Mouse (Mus musculus) ovary, postnatal 10 days (tissue): ENCODE results near the gene Lrp1.

Experiments used
- DNase-seq: peaks from one replicate; pipeline ENCODE4 v3.0.0; 2022; ENCODE audit warnings: low spot score

Gene Lrp1

DNA sequence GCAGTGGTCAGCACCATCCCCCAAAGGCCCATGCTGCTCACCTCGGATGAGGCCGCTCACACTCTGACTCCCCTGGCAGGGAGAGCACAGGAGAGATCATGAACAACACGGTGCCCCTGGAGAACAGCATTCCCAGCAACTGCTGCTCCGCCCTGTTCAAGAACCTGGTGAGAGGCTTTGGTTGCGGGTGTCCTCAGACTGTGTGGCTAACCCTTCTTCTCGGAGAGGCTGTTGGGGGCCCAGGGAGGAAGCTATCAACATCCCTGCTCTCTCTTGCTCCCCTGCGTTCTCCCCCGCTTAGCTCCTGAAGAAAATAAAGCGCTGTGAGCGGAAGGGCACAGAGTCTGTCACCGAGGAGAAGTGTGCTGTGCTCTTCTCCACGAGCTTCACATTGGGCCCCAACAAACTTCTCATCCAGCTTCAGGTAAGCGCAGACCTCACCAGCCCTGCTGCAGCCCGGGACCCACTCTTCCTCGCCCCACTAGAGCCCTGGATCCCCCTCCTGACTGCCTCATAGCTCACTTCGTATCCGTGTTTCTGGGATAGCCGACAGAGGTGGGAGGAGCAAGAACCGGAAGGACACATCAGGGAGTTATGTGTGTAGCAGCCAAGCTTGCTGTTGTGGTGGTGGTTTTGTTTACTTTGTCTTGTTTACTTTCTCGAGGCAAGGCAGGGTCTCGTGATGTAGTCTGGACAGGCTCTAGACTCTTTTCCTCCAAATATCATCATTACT, 32.1 kb upstream of the Lrp1 start:
- no peak for DNase-seq

- DNase-seq = no peak
These were observed 24.8 kb upstream of the Lrp1 start for GRCm38 (mm10) chr10:127645791-127646190.

DNA sequence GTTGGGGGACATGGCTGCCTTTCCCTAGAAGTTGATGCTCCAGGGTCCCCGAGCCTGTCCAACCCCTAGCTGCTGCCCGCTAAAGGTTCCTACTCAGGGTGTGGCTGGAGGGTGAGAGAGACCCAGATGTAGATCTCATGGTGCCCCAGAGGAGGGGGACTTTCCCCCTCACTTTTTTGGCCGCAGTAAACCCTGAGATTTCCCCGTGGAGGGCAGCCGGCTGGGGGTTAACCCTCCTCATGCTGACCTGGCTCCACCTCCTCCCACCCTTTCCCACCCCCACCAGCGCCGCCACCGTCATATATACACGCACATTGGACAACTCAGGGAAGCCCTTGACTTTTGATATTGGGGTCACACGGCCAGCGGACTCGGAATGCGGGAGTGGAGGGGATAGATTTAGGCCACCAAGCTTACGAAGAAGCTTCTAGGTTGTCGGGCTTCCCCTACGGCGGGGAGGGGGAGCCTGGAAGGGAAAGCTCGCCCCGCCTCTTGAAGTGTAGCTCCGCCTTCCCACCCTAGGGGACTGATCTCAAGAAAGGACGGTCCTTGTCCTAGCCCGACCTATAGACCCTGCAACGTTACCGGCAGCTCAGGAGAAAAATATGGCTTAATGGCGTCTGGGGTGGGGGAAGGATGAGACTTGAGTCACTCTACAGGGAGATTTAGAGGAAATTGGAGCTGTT, 22.7 kb upstream of the Lrp1 start:
- peak; percentile 57 for DNase-seq

DNA sequence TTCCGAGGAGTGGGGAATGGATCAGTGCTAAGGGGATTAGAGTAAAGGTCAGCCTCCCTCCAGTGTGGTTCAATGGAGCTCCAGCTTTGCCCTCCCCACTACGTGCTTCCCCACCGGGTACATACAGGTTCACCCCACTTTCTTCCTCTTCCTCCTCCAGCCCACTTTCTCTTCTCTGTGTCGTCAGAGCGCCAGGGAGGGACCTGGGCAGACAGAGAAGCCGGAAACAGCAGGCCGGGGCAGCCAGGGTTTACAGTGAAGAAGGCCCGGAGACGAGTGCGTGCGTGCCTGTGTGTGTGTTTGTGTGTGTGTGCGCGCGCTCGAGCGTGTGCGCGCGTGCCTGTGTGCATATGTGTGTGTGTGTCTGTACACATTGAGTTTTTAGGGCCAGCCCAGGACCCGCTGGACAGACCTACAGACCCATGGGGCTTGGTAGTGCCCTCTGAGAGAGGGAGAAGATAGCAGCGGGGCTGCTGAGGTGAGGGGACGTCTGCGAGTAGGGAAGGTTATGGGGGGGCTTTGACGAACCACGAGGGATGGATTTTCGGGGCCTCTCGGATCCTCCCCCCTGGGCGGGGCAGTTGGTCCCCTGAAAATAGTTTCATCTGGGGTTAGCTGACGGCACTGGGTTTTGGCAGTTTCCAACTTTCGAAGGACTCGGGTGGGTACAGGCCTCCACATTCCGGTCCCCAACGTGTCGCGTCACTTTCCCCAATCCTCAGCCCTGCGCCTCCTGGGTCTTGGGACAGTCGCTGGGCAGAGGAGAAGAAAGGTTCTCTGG, 22.0 kb upstream of the Lrp1 start, which contains the start of gene Stat6:
Stat6 (plus strand) TSS at position 215 of the 781 bp plus-strand sequence.
- peak; percentile 52 for DNase-seq

DNA sequence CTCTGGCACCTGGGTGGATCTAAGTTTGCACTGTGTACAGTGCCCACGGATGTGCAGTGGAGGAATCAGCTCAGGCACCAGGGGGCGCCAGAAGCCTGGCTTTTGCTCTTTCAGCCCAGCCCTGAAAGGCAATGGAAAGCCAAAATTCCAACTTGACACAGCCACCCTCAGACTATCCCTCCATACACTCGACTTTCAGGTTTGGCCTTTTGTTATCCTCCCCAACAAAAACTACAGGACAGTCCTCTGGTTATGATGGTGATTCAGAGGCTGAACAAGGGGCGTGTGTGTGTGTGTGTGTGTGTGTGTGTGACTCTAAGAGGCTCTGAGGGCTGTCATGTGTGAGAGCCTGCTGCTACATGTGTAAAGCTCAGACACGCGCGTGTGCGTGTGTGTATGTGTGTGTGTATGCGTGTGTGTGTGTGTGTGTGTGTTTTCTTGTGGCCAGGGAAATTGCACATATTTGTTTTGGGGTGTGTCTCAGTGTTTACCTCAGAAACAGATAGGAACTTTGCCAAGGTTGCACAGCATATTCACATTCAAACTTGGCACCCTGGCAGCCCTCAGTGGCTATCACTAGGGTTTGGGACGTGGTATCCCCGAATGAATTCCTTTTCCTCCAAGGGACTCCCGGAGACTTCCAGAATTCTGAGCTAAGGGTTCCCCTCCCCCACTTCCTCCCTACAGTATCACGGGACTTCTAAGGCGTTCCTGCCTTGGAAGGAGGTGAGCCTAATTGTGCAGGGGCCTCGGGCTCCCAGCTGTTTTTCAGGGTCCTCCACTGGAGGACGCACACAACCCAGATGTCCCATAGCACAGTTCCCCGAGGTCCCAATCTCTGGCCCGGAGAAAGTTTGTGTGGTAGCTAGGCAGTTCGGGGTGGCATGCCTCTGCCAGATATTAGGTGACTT, 21.2 kb upstream of the Lrp1 start:
- peak; percentile 78 for DNase-seq

DNA sequence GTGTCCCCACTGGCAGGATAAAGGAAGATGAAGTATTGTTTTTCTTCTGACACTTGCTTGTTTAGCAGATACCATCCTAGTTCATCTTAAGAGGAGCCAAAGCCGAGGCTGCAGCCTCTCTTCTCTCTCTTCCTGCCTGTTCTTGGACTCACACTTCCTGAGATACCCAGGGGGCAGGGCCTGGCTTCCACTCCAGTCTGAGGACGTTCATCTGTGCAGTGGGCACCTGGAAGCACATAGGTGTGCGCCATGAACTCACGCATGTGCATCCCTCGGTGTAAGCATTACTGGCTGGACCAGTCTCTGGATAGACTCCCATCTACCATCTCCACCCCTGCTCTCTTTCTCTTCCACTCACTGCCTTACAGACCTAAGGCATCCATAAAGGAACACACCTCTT, 19.5 kb upstream of the Lrp1 start:
- no peak for DNase-seq

DNA sequence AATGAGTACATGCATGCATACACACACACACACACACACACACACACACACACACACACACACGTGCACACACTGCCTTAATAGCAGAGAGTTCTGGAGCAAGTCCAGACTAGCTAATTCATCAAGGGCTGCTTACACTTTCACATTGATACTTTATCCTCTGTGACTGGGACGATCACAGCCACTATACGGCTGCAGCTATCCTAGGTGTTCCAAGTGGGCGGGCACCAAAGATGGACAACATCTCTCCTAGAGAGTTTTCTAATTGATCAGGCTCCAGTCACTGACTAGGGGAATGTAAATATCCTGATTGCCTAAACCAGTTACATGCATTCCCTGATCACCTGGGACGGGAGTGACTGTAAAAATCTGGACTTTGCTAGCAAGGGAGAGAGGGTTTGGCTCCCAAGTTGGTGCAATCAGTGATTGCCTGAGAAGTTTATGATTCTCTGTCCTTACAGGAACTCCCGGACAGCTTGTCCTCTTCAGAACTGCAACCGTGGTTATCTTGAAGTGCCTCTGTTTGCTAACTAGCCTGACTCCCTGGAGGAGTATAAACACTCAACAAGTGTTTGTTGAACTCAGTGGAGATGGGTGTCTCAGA, 11.8 kb upstream of the Lrp1 start:
- no peak for DNase-seq

DNA sequence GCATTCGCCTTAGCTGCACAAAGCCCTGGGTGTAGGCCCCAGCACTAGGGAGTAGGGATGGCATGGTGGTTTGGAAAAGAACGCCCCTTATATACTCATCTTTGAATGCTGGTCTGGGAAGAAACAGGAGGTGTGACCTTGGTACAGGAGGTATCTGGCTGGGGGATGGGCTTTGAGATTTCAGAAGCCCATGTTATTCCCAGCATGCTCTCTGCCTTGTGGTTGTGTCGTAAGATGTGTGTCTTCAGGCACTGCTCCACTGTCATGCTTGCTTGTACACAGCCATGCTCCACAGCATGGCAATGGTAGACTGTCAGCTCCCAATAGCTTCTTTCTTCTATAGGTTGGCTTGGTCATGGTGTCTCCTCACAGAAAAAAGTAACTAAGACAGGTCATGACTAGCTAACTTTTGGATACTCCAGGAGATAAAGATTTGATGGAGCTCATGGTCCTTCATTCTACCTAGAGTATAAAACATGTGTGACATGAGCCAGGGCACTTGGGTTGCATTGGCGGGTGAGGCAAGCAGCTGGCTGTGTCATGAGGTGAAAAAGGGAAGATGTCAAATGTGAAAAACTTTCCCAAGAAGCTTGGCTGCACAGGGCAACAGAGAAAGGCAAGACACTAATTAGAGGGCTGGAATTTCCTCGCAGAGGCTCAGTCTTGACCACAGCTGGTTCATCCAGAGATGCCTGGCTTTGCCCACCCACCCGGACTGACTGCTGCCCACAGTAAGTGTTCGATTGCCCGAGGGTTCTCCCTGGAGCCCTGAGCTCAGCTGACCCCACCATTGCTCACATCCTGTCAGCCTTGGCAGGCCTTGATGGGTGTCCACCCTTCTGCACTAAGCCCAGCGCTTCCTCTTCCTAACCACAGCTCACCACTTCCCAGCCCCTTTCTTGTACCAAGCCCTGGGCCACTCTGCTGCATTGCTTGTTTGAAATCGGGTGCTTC, 10.6 kb upstream of the Lrp1 start:
- no peak for DNase-seq

- no peak for DNase-seq
These were observed 5.5 kb upstream of the Lrp1 start for GRCm38 (mm10) chr10:127626433-127626832.

GRCm38 (mm10) chr10:127623439-127624216, 2.7 kb upstream of the Lrp1 start:
- DNase-seq = no peak

DNA sequence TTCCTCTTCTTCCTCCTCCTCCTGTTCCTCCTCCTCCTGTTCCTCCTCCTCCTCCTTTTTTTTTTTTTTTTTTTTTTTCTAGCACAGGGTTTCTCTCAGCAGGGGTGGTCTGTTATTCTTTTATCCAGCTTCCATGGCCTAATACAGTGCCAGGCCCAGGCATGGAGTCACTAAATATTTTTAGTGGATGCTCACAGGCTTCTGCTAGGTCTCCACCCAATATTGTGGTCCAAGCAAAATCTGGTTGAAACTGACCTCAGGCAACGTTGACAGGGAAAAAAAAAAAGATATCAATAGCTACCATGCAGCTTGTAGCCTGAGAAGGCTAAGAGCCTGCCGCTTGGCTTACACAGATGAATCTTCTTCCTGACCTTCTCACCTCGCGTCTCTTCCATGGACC, 1.7 kb upstream of the Lrp1 start:
- DNase-seq = no peak

GRCm38 (mm10) chr10:127622057-127622392, 1.1 kb upstream of the Lrp1 start:
- no peak for DNase-seq

DNA sequence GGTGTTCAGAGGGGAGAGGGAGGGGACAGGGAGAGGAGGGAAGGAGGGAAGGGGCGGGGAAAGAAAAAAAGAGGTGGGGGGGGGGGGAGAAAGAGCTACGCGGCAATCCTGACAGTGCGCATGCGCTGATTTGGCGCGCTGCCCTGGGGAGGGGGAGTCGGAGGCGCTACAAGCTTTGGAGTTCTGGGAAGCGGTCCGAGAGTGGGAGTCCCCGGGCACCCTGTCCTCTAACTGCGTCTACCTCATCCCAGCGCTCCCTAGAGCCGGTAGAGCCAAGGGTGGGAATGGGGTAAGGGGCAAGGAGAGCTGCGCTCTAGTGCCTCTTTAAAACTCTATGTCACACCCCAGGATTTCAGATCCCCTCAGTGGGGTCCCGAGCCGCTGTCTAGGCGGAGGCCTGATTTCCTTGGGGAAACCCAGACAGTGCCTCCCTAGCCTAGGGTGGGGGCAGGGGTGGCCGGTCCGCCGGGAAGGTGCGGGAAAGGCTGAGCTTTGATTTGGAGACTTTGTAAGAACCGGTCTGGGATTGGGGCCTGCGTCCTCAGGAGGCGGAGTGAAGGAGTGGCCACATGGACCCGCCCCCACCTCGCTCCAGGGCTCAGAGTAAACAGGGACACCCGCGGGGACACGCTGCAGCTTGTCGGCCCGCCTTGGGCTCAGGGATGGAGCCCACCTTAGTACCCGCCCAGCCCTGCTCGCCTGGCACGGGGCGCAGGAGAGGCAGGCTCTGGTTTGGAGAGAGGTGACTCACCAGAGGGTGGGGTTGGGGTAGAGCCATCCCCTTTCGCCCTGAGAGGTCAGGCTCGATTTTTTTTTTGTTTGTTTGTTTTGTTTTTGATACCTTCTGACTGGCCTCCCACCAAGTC, 476 bp upstream of the Lrp1 start:
- DNase-seq = peak; percentile 77

- DNase-seq = no peak
These were observed 975 bp downstream of the Lrp1 start for GRCm38 (mm10) chr10:127619941-127620405.

GRCm38 (mm10) chr10:127619119-127619721, 1.7 kb downstream of the Lrp1 start:
- DNase-seq = no peak

GRCm38 (mm10) chr10:127618173-127618572, 2.8 kb downstream of the Lrp1 start:
- no peak for DNase-seq

- no peak for DNase-seq
These were observed 3.7 kb downstream of the Lrp1 start for GRCm38 (mm10) chr10:127617294-127617693.

DNA sequence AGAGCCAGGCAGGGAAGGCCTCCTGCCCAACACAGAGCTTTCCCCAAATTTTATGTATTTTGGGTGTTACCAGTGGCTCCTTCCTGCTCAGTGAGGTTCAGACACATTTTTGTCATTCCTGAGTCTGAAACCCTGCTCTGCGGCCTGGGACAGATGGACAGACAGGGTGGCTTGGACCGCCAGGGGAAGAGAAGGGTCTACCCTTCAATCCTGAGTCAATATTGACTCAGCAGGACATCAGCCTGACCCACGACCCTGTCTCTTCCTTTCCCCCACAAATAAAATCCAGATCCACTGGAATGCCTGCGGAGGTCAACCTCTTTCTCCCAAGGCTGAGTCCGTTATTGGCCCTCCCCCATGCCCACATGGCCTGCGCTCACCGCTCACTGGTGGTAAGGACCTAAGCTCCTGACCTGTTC, 4.7 kb downstream of the Lrp1 start:
- DNase-seq = no peak
